Mouse (Mus musculus) retina, postnatal 7 days (tissue): ENCODE measurements at regions not wholly inside any gene's neighbourhood (a gene's known extent, or its start where the extent isn't known, plus 50 kb on each side); places are given as distances from the start of the nearest gene placed in this dataset.

Experiments used
- DNase-seq: peaks from one replicate; pipeline ENCODE4 v3.0.0-alpha.2; 2012; ENCODE audit warnings: low read depth, low spot score

DNA sequence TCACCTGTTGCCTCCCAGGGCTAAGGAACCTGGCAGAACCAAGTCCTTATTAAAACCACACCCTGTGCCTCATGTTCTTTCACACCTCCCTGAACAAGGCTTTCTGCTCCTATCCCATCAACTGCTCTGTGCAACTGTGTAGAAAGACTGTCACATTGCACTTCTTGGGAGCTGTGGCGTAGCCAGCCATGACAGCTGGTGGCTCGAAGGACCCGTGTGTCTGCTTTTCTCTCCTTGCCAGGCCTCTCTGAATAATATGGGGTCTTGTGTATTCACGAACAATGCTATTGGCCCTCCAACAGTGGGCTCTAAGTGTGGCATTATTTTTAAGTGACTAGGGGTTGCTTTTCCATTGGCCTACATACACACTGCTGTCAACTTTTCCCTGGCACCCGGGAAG, 347.3 kb downstream of the Cd83 start:
- DNase-seq: no peak

DNA sequence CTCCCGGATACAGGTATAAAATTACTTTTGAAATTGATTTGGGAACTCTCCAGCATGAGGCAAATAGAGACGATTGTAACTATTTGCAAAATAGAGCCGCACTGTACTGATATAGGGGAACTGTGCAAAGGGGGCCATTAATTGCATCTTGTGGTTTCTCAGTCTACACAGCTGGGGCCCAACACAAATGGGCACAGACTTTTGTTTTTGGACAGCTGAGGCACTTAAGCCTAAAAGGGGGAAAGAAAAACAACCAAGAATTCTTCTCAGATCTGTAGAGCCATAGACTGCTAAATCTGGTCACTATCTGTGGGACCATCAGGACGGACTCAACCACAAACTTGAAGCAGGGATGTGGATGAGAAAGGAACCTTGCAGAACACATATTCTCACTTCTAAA, 347.9 kb downstream of the Cd83 start:
- no peak for DNase-seq

DNA sequence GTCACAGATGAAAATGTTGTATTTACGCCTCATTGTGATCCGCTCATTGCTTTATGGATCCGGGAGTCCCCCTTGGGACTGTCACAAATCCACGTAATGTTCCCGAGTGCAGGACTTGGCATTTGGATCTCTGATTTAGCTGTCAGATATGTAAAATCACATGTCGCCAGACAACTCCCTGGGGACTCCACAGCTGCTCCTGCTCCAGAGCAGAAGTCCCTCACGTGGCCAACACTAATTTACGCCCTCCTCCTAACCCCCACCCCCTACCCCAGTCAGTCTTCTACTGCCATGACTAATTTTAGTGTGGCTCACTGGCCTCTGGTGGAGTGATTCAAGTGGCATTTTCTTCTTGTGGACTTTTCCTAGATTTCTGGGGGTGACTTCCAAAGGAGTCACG, 348.9 kb downstream of the Cd83 start:
- DNase-seq: no peak

GRCm38 (mm10) chr13:44141181-44141580, 356.6 kb downstream of the Cd83 start:
- no peak for DNase-seq

DNA sequence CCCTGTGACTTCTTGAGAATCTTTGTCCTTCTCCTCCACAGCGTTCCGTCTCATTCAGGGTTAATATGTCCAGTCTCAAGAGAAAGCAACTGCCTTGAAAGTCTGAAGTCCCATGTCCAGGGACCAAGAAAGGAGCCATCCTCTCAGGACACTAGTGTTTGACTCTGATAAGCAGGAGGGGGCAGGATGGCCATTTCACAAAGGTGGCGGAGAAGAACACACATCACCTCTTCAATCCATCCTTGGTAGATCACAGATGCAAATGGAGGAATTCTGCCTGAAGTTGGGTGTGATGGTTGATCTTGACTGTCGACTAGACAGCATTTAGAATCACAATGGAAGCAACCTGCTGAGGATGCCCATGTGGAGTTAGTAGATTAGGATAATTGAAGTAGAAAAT, 360.9 kb downstream of the Cd83 start:
- DNase-seq: no peak

DNA sequence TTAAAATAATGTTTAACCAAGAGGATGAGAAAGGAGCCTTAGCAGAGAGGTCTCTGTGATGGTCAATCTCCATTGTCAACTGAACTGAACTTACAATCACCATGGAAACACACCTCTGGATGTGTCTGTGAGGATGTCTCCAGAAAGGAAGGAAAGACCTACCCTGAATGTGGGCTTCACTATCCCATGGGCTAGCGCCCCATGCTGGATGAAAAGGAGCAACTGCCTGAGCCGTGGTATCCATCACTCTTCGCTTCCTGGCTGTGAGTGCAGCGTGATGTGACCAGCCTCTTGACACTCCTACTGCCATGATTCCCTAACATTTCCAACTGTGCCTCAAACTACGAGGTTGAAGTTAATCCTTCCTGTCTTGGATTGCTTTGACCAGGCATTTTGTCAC, 363.3 kb downstream of the Cd83 start:
- DNase-seq: no peak

DNA sequence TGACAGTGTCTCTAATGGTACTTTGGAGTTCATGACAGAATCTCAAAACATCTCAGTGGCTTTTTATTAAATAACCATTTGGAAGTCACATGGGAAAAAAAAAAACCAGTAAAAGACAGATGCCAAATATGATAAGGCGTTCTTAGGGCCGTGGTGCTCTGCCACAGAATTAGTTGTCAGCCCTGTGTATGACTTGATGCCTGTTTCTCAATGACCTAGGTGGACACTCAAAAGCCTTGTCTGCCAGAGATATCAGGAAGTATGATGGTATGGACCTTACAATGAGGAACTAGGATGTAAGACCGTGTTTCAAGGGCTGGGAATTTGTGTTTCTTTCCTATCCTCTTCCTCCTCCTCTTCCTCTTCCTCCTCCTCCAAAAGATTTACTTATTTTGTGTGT, 364.9 kb downstream of the Cd83 start:
- DNase-seq: no peak

DNA sequence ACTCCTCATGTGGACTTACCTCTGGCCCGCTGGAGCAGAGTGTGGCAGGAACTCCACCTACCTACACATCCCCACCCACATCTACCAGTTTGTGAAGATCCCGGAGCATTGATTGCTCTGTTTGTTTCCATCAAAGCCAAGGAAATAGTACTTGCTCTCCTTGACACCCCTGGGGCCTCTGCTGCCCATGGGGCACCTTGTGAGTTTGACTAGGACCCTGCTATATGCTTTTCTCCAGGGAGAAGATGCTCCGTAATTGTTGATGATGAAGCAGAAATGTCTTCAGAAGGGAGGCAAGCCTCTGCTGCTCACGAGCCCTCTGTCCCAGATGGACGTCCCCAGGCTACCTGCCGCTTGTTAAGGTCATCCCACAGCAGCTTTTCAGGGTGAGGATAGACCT, 367.0 kb downstream of the Cd83 start:
- DNase-seq: no peak

- no peak for DNase-seq
Measured at GRCm38 (mm10) chr13:44152806-44153613, 368.4 kb downstream of the Cd83 start.

DNA sequence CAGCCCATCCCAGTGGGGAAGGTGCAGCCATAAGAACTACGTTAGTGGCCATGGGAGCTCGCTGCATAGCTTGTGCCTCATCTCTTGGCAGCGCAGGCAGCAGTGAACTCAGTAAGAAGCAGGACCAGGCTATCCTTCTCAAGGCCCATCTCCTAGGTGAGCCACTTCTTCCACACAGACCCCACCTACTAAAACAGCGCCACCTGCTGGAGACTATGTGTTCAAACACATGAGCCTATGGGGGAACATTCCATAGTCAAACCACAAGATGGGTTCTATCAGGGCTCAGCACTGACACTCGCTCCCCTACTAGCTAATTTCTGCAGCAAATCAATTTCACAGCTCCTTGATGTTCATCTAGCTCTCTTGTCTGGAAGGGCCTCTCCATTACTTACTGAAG, 369.2 kb downstream of the Cd83 start:
- DNase-seq: no peak

DNA sequence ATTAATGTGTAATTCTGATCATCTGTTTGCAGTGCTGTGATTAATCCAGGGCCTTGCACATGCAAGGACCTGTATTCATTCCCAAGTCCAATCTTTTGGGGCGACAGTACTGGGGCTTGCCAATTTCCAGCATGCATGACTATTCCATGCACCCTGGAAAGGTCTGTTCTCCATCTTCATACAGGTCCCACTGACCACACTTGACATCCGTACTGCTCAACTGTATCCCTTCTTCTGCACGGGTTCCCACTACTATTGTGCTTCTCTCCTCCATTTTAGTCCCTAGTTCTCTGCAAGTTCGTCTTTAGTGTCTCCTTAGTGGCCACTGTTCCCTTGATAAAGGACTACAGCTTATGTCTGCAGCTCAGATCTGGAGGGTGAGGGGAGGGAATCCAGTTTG, 371.4 kb downstream of the Cd83 start:
- no peak for DNase-seq

GRCm38 (mm10) chr13:44156546-44156945, 372.0 kb downstream of the Cd83 start:
- no peak for DNase-seq

DNA sequence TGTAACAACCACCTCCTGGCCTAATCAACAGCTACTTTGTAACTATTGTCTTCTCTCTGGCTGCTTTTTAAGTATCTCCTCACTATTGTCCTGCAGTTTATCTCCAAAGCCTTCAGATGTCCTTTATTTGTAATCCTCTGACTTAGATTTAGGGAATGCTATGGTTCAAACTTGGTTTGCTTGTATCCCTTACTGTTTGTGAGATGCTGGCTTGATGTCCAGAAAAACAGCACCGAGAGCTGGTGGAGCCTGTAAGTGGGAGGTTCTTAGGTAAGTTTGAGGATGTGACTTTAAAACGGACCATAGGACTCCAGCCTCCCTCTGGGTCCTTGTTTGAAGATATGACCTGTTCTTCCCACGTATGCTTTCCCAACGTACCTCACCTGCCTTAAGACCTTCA, 372.7 kb downstream of the Cd83 start:
- DNase-seq: no peak

GRCm38 (mm10) chr13:44158364-44158763, 373.8 kb downstream of the Cd83 start:
- DNase-seq: no peak

DNA sequence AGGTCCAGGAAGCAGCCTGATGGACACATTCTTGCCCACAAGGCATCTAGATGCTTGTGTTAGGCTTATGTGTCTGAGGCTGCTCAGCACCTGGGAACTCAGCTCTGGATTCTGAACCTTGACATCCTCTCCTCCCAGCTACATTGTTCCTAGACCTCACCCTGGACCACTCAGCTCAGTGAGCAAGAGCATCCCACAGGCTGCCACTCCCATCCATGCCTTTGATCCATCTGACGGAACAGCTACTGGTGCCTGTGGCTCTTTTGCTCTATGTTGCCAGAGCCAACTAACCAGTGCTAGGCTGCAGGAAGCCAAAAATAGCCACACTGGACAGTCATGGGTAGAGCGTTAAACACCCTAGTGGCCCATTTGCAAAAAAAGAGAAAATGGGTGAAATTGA, 374.8 kb downstream of the Cd83 start:
- no peak for DNase-seq

DNA sequence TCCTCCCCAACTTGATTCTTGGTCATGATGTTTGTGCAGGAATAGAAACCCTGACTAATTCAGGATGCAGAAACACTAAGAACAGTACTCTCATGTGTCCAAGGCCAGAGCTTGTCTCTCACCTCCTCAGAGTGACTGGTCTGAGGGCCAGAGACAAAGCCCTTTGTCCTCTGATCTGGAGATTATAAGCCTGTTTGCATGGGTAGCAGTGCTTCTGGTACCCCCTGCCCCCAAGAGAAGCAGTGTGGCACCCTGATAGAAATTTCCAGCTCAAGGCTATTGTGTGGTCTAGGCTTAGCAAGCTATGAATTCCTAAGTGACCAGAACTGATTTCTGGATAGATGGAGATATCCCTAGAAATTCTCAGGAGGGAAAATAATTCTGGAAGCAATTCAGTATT, 380.2 kb downstream of the Cd83 start:
- no peak for DNase-seq

DNA sequence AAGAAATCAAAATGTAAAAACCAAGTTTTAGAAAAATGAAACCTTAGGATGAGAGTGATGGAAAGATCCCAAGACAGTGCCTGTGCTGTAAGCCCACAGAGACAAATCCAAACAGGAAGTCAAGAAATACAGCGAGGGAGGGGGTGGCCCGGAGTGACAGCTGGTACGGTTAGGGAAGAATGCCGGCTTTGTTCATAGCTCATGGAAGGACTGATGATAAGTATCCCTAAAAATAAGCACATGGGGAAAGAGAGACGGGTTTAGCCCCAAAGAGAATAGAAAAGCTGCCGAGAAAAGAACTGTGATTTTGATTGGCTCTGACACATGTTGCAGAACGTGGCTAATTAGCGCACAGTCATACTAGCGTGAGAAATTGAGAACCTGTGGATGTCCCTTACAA, 382.6 kb downstream of the Cd83 start:
- DNase-seq: peak; percentile 29

DNA sequence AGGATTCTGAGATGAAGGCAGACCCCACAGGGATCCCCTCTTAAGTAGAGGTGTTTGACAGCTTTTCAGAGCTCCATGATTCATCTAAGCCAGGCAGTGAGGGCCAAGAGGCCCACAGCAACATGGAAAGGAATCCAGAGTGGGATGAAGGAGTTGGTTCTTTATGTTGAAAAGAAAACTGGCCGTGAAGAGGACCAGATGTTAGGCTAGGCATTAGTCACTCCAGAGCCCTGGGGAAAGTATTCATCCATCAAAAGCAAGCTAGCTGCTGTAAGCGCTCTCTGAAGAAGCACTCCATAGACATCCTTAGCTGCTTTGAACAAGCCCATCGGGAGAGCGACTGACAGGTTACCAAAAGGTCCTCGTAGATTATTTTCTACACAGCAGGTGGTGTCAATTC, 383.6 kb downstream of the Cd83 start:
- no peak for DNase-seq

DNA sequence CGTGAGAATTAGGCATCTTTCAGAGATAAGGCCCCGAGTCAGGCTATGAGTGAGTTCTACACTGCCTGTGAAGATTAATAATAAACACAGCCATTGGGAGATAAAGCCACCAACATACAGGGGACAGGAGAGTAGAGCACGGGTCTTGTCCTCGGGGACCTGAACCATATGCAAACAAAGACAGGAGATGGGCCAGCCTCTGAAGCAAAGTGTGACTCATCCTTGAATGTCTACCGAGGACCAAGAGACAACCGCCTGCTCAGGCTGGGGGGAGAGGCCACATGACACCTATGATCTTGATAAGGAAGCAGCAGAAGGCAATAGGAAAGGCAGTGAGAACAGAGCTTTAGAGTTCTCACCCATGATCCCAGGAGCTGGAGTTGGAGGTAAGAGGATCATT, 387.1 kb downstream of the Cd83 start:
- DNase-seq: no peak

- no peak for DNase-seq
Measured at GRCm38 (mm10) chr13:44172701-44173100, 388.1 kb downstream of the Cd83 start.

GRCm38 (mm10) chr13:44174236-44174635, 389.7 kb downstream of the Cd83 start:
- no peak for DNase-seq

DNA sequence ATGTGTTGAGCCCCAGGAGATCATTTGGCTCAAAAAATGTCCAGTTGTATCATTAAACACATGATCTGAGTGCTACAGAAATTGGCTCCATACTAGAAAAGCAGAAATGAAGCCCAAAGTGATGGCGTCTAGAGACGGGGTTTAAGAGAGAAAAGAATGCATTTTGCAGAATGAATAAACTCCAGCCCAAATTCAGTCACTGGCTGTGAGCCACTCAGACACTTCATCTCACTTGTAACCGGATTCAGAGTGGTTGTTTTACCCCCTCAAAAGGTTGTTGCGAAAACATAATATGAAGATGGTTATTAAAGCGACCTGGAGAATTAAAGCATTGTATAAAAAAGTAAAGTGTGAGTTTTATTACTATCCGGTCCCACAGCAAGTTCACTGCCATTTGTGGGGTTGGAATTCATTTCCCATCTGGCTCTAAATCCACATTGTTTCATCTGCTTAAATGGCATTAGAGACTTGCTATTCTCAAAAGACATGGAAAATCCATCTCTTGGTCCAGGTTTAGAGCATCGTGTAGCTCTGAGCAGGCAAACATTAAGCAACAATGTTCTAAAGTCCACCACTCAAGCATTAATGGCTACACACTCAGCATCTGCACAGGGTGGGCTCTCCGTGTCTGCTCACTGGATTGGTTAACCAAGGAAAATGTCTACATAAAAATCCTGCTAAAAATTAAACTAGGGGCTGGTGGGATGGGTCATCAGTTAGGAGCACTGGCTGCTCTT, 390.9 kb downstream of the Cd83 start:
- no peak for DNase-seq

DNA sequence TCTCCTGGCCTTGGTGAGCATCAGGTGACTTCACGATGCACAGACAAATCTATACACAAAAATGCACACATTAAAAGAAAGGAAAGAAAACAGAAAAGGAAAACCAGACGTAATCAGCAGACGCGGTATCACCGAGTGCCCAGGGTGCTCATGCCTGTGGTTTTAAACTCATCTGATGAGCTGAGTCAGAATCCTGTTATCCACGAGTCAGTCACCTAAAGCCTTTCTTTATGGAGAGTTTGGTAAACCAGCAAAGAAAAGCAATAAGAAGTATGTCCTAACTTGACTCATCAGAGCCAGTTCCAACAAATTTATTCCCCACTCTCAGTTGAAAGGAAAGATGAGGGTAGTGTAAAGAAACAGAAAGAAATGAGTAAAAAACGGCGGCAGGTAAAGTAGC, 391.5 kb downstream of the Cd83 start:
- no peak for DNase-seq
